ENCODE assay signal across 8 mouse cellular contexts in genomic region chrX:126224361-126224760, GRCm38 (mm10).
DNase-seq lines count a peak whose midpoint lies in the region; TF ChIP-seq lines count a peak whose summit lies in the region.
"Not testable (repeated sequence)": the region's sequence is repeated elsewhere in the genome, so short reads cannot be mapped to it uniquely, and the experiment has no call there.

No protein-coding gene starts in this region.

- H3K36me3 ChIP-seq in CH12.LX (replicated peaks in 1 of 2; ENCODE audit: control insufficient read depth in 1 of 2, insufficient read depth in 1 of 2, low read length in 1 of 2); MEL (ENCODE audit: control insufficient read depth in 1 of 2, insufficient read depth in 2 of 2, low read length in 2 of 2); myocyte (ENCODE audit: control insufficient read depth, insufficient read depth): not testable (repeated sequence)

- H3K9ac ChIP-seq in CH12.LX (ENCODE audit: insufficient read depth, low read depth); MEL (ENCODE audit: control insufficient read depth, low read depth, low read length, poor library complexity, severe bottlenecking): not testable (repeated sequence)

- H3K79me2 ChIP-seq in CH12.LX (replicated peaks; ENCODE audit: control insufficient read depth, extremely low read depth, insufficient read depth, poor library complexity, severe bottlenecking); MEL (ENCODE audit: control insufficient read depth, insufficient read depth, low read length, poor library complexity); myocyte (ENCODE audit: control insufficient read depth, insufficient read depth): not testable (repeated sequence)

- not testable (repeated sequence) for TF ChIP-seq POLR2A in CH12.LX (IDR thresholded peaks at IDR 0.05; ENCODE audit: low read depth, low read length); MEL (IDR thresholded peaks at IDR 0.05; ENCODE audit: control insufficient read depth in 1 of 2, insufficient read depth in 1 of 2, low read depth in 1 of 2, low read length in 2 of 2, poor library complexity in 1 of 2); myocyte (IDR thresholded peaks at IDR 0.05; ENCODE audit: insufficient read length, low read depth)

- not testable (repeated sequence) for TF ChIP-seq EP300 in CH12.LX (IDR thresholded peaks at IDR 0.05; ENCODE audit: low read length); MEL (IDR thresholded peaks at IDR 0.05; ENCODE audit: low read depth in 1 of 2, low read length in 2 of 2)

- H3K4me3 ChIP-seq in CH12.LX (replicated peaks in 1 of 3; ENCODE audit: low read depth in 2 of 3, low read length in 2 of 3, poor library complexity in 1 of 3); myocyte: not testable (repeated sequence)
- H3K4me3 ChIP-seq in MEL (ENCODE audit: control insufficient read depth in 1 of 2, insufficient read depth in 1 of 2, low read depth in 2 of 2, low read length in 2 of 2): peak overlapping the region in 1 of 2 experiments; percentile 95; a peak in 3 of 4 replicates

- peak; percentile 38 for TF ChIP-seq RAD21 in CH12.LX (IDR thresholded peaks at IDR 0.05; ENCODE audit: low read depth, low read length)
- peak; percentile 60 for TF ChIP-seq RAD21 in MEL (IDR thresholded peaks at IDR 0.05; ENCODE audit: low read depth, low read length)

- H3K4me2 ChIP-seq in CH12.LX (ENCODE audit: insufficient read depth, low read depth, poor library complexity, severe bottlenecking): not testable (repeated sequence)
- peak overlapping the region; percentile 66 for H3K4me2 ChIP-seq in myocyte (ENCODE audit: low read depth)

- in situ Hi-C loops in CH12.LX (cut with MboI; ENCODE audit: low pct_ligation_motif_present, low pct_unique_long_range_greater_than_20kb, low sequenced_read_pairs): not testable (repeated sequence)

- H3K9me3 ChIP-seq in CH12.LX (replicated peaks; ENCODE audit: low read length); MEL (replicated peaks; ENCODE audit: insufficient read depth, low read length): not testable (repeated sequence)

- H3K4me1 ChIP-seq in CH12.LX (ENCODE audit: control insufficient read depth in 1 of 2, insufficient read depth in 2 of 2); MEL (ENCODE audit: control insufficient read depth in 1 of 2, insufficient read depth in 2 of 2, low read length in 2 of 2): not testable (repeated sequence)

- not testable (repeated sequence) for H3ac ChIP-seq in myocyte (ENCODE audit: control insufficient read depth, insufficient read length)

- not testable (repeated sequence) for H3K27ac ChIP-seq in CH12.LX (ENCODE audit: insufficient read depth, low read depth); MEL (ENCODE audit: control insufficient read depth, low read depth, low read length)

- not testable (repeated sequence) for TF ChIP-seq CTCF in CH12.LX (conservative IDR thresholded peaks at IDR 0.05 in 1 of 2, IDR thresholded peaks at IDR 0.05 in 1 of 2; ENCODE audit: low read depth in 2 of 2, low read length in 2 of 2)
- TF ChIP-seq CTCF in MEL (IDR thresholded peaks at IDR 0.05 in 2 of 3, conservative IDR thresholded peaks at IDR 0.05 in 1 of 3; ENCODE audit: control insufficient read depth in 1 of 3, insufficient read depth in 1 of 3, low read depth in 2 of 3, low read length in 3 of 3, poor library complexity in 1 of 3, severe bottlenecking in 1 of 3): peak in 1 of 3 experiments; percentile 39; a peak in 2 of 6 replicates

- DNase-seq in 3T3-L1 (ENCODE audit: low read depth, low spot score) (peak; percentile 48), 416B (ENCODE audit: low read depth) (peak; percentile 67), A20 (ENCODE audit: low read depth, low spot score) (peak; percentile 2), CH12.LX (ENCODE audit: extremely low read depth) (peak; percentile 7), MEL (ENCODE audit: low read depth, low spot score) (peak; percentile 60), NIH3T3 (ENCODE audit: low read depth) (peak; percentile 66), adipocyte (ENCODE audit: low spot score) (peak; percentile 45)

- not testable (repeated sequence) for H3K27me3 ChIP-seq in CH12.LX (replicated peaks); MEL (ENCODE audit: control insufficient read depth in 1 of 2, insufficient read depth in 2 of 2, low read length in 2 of 2); myocyte (ENCODE audit: control insufficient read depth, insufficient read depth, insufficient read length)

- dilution Hi-C loops in CH12.LX (cut with MboI; ENCODE audit: extremely low pct_ligation_motif_present, extremely low pct_unique_long_range_greater_than_20kb, low sequenced_read_pairs): not testable (repeated sequence)

TF ChIP-seq in CH12.LX, 34 proteins besides CTCF, POLR2A, EP300 and RAD21:
- TF ChIP-seq ZNF384 (IDR thresholded peaks at IDR 0.05; ENCODE audit: low read depth, low read length): peak; percentile 83

TF ChIP-seq in MEL, 35 proteins besides CTCF, POLR2A, EP300 and RAD21:
- TF ChIP-seq ZC3H11A (IDR thresholded peaks at IDR 0.05; ENCODE audit: low read depth, low read length) (peak; percentile 26; the same call in 1 of the 2 replicates), MEF2A (IDR thresholded peaks at IDR 0.05; ENCODE audit: extremely low read depth, insufficient replicate concordance, low read depth, low read length, poor library complexity, severe bottlenecking) (peak; percentile 55; the same call in 1 of the 2 replicates), SMC3 (IDR thresholded peaks at IDR 0.05; ENCODE audit: low read depth, low read length) (peak; percentile 50), ZNF384 (IDR thresholded peaks at IDR 0.05; ENCODE audit: low read depth, low read length) (peak; percentile 85)
TF ChIP-seq in MEL: peak in this region for 4; not testable (repeated sequence) for 31.

Comparison
In these comparisons a context has a peak if more than half of its experiments do, and no peak if none do; other contexts are left out.
1. DNase-seq: peak in every context shown above with its lines; median percentile 67 in 416B; 66 in NIH3T3; 60 in MEL; 48 in 3T3-L1; 45 in adipocyte; 7 in CH12.LX; 2 in A20.